Mouse (Mus musculus) central nervous system, embryonic 14 days (tissue): ENCODE results near the gene Junb. TPM values are rescaled to one million over a fixed set of nuclear protein-coding genes. Genes with fewer than 3 reads are reported as not detected.

ENCODE experiments used
- polyA plus RNA-seq: library from polyadenylated mRNA; depleted of rRNA; stranded (reverse); fragments of >200 nt; gene quantifications from 2 replicates; pipeline ENCODE4 v1.2.3, GENCODE M21; 2012; rRNA removed

Junb gene
- polyA plus RNA-seq: 7.7 and 9.6 TPM in 2 replicates

GRCm38 (mm10) chr8:84978248-84978940 lies at the start of gene Junb:
TSS of gene Junb (minus strand) at chr8:84978718.

DNA sequence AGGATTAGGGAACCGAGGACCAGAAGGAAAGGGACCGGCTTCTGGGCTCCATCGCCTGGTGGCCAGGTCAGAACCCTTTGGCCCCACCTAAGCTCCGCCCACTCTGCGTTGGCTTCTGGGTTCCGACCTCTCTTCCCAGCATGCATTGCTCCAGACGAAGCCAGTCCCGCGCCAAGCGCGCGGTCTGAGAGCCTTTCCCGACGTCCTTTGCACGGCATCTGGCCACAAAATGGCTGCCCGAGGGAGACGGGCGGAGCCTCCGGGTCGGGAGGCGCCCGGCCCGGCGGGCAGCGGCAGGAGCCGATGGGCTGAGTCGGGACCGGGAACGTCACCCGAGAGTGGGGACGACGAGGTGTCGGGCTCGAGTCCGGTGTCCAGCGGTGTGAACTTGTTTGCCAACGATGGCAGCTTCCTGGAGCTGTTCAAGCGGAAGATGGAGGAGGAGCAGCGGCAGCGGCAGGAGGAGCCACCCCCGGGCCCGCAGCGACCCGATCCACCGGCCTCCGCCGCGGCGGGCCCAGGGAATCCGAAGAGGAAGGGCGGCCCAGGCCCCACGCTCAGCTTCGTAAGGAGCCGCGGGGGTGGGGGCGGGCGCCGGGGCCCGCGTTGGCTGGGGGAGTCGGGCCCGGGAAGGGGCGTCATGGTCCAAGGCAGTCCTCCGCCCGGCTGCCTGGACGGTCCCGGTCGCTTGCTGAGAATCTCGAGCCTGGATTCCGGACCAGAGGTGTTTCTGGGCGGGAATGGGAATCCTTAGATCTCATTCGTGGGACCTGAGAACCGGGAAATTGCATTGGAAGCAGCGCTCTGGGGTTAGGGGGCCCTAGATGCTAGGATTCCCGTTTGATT lies 48.4 kb upstream of the Junb start, which contains the start of gene Trir:
Trir (plus strand) TSS at position 154 of the 846 bp plus-strand sequence.

GRCm38 (mm10) chr8:85025098-85025932 lies 46.8 kb upstream of the Junb start, which contains the start of gene Asna1:
TSS of gene Asna1 (minus strand) at chr8:85025281.

DNA sequence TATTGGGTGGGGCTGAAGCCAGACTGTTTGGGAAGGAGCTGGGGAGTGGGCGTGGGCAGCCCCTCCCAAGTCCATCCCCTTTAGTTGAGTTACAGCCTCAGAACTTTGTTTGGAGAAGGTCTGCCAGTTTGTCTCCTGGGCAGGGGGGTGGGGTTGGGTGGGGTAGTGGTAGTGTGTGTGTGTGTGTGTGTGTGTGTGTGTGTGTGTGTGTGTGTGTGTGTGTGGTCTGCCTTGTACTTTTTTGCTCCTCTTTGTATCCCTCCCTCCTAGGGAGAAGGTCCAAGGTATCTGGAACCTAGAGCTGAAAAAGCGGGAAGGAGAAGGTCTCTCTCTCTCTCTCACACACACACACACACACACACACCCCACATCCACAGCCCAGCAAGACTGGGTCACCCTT lies 35.9 kb upstream of the Junb start, which contains the start of gene Best2:
Best2 (minus strand) TSS at position 101 of the 400 bp plus-strand sequence.

DNA sequence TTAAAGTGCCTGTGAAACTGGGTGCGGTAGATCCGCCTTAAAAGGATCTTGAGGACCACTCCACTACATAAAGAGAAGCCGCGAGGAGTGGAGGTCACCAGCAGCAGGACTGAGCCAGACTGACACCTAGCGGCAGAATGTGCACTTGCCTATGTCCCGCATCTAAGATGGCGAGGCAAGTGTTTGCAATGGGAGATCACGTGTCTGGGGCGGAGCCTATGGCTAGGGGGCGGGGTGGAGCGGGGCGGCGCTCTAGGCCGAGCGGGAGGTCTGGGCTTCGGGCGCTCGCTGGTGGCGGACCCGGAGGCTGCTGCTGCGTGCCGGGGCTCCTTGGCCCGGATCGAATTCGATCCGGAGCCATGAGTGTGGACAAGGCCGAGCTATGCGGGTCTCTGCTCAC lies 11.8 kb upstream of the Junb start, which contains the start of gene Hook2:
Hook2 (plus strand) TSS at position 255 of the 400 bp plus-strand sequence.

DNA sequence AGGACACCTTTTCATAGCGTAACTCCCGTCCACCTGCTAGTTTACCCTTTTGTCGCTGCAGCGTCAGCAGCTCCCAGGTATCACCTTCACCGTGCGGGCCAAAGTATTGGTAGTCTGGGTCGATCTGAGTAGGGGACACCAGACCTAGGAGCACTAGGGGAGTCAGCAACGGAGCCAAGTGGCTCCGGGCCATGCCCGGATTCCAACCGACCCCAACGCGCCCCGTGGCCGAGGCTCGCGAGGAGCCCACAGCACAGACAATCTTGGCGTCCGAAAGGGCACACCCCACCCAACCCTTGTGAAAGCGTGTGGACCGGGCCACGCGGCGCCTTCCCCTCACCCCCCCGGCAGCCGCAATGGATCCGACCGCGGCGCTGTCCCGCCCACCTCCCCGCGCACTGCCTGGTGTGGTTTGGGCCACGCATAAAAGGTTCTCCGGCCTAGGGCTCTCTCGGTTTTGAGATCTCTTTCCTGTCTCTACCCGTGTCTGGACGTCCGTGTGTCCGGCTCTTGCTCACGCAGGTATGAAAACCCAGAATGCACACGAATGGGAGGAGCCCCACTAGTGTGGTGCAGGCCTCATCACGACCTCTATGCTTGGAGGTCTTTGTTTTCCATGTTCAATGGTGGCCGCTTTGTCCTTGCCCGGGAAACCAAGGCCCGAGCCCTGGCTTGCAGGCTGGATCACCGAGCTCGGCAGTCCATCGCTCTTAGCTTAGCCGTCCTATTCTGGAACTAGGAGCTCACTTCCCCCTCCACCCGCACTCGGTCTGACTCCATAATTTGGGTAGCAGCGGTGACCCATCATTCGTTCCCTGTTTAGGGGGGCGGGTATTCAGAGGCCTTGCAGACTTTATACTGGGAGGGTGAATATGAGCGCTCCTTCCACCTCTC lies 9.0 kb downstream of the Junb start, which contains the start of the genes Gm49661, Prdx2 and Rnaseh2a:
Gm49661 (minus strand) TSS at position 193 of the 894 bp plus-strand sequence.
Prdx2 (plus strand) TSS at position 347 of the 894 bp plus-strand sequence.
Rnaseh2a (minus strand) TSS at position 527 of the 894 bp plus-strand sequence.

DNA sequence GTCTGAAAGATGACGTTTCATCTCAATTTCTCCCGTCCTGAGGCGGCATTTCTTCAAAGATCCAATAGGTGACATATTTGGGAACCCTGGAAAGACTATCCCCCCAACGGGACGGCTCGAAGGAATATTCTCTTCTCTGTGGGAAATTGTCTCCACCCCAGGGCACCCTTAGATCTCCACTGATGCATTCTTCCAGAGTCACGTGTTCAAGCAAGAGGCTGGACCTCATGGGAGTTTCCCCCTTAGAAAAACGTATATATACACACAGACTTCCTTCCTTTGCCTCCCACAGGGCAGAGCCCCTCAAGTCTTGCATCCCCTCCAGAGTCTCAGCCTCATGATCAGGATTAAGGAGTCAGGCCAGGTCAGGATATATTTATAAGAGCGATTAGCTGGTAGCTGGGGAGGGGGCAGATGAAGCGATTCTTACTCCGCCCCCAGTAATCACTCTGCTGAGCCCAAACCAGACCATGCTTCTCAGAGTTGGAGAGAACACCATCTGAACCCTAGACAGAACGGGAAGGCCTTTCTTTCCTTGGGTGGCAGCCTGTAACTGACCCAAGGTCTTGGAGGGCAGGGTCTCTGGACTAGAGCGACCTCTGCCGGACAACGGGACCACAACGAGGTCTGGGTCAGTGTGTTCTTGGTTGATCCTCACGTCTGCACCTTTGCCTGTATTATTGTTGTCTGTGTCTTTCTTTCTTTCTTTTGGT lies 31.8 kb downstream of the Junb start, which contains the start of gene Rtbdn:
Rtbdn (plus strand) TSS at position 464 of the 713 bp plus-strand sequence.

GRCm38 (mm10) chr8:84936962-84937546 lies 41.5 kb downstream of the Junb start, which contains the start of gene Mast1:
TSS of gene Mast1 (minus strand) at chr8:84937359.

Other genes starting within 250 kb of the Junb start
- gene Nfix, start 178.4 kb downstream of the Junb start, polyA plus RNA-seq: 53.5 and 59.2 TPM in 2 replicates
- gene Dand5, start 155.9 kb downstream of the Junb start, polyA plus RNA-seq: 8.7 and 9.3 TPM in 2 replicates
- 37.6 and 41.9 TPM in 2 replicates for gene Gadd45gip1, start 147.2 kb downstream of the Junb start, polyA plus RNA-seq
- gene Rad23a, start 138.1 kb downstream of the Junb start, polyA plus RNA-seq: 66.8 and 71.5 TPM in 2 replicates
- gene Calr, start 131.8 kb downstream of the Junb start, polyA plus RNA-seq: 455 and 581 TPM in 2 replicates
- gene Farsa, start 121.7 kb downstream of the Junb start, polyA plus RNA-seq: 123 and 124 TPM in 2 replicates
- 26.9 and 31.5 TPM in 2 replicates for gene Syce2, start 106.6 kb downstream of the Junb start, polyA plus RNA-seq
- gene Gcdh, start 84.8 kb downstream of the Junb start, polyA plus RNA-seq: 57.8 and 58.3 TPM in 2 replicates
- 0.66 and 0.96 TPM in 2 replicates for gene Klf1, start 76.8 kb downstream of the Junb start, polyA plus RNA-seq
- 6.6 and 7.6 TPM in 2 replicates for gene Dnase2a, start 70.2 kb downstream of the Junb start, polyA plus RNA-seq
- gene Mast1, start 41.4 kb downstream of the Junb start, polyA plus RNA-seq: 104 and 112 TPM in 2 replicates
- 6.7 TPM in 2 replicates for gene Rtbdn, start 31.7 kb downstream of the Junb start, polyA plus RNA-seq
- gene Gm49661, start 9.3 kb downstream of the Junb start, polyA plus RNA-seq: 0.32 TPM in 1 of 2 replicates, not detected in the other
- 811 and 935 TPM in 2 replicates for gene Prdx2, start 9.1 kb downstream of the Junb start, polyA plus RNA-seq
- gene Rnaseh2a, start 9.0 kb downstream of the Junb start, polyA plus RNA-seq: 58.0 and 61.0 TPM in 2 replicates
- gene Hook2, start 11.9 kb upstream of the Junb start, polyA plus RNA-seq: 27.3 and 30.0 TPM in 2 replicates
- 0.06 TPM in 2 replicates for gene Best2, start 35.8 kb upstream of the Junb start, polyA plus RNA-seq
- gene Asna1, start 46.6 kb upstream of the Junb start, polyA plus RNA-seq: 218 and 232 TPM in 2 replicates
- 208 and 219 TPM in 2 replicates for gene Trir, start 48.1 kb upstream of the Junb start, polyA plus RNA-seq
- gene Tnpo2, start 58.2 kb upstream of the Junb start, polyA plus RNA-seq: 104 and 108 TPM in 2 replicates
- 84.0 and 96.1 TPM in 2 replicates for gene Fbxw9, start 81.3 kb upstream of the Junb start, polyA plus RNA-seq
- 0.70 and 0.73 TPM in 2 replicates for gene Gm5741, start 89.3 kb upstream of the Junb start, polyA plus RNA-seq
- 71.7 and 73.4 TPM in 2 replicates for gene Dhps, start 93.0 kb upstream of the Junb start, polyA plus RNA-seq
- gene Wdr83os, start 102.0 kb upstream of the Junb start, polyA plus RNA-seq: 105 and 110 TPM in 2 replicates
- gene Wdr83, start 102.6 kb upstream of the Junb start, polyA plus RNA-seq: 84.9 and 89.1 TPM in 2 replicates
- 20.3 and 26.4 TPM in 2 replicates for gene Man2b1, start 104.6 kb upstream of the Junb start, polyA plus RNA-seq
- 2.5 and 3.0 TPM in 2 replicates for gene Zfp791, start 144.4 kb upstream of the Junb start, polyA plus RNA-seq
- not detected in 2 replicates for gene Cks1brt, start 173.2 kb upstream of the Junb start, polyA plus RNA-seq
- gene Olfr371, start 247.3 kb upstream of the Junb start, polyA plus RNA-seq: not detected in 2 replicates